Comparison of ENCODE assay signal across 8 mouse cellular contexts in the genomic region with DNA sequence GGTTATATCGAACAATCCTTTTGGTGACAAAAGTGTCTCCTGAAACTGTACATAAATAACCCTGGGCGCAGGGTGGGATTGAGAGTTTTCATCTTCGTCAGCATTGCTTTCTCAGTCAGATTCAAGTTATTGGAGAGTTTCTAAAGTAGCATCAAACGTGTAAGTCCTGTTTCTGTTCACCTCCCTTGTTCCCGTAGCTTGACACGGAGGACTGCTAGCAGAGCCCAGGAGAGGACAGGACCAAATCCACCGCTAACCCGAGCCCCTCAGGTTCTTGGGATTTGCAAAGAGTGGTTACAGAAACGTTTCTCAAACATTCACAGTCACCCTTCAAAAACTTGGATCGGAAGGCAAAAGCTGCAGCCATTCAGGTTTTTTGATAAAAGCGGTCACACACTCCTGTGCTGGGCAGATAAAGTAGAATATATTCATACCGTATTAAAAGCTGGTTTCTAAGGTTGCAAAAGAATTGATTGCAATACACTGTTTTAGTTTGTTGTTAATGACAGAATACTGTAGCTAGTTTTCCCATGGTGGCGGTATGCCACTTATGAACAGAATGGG. TPM values are rescaled to one million over a fixed set of nuclear protein-coding genes. Genes with fewer than 3 reads are reported as not detected.
DNase-seq lines count a peak whose midpoint lies in the region; ATAC-seq and TF ChIP-seq lines count a peak whose summit lies in the region.

No protein-coding gene starts in this region.

- H3K4me3 ChIP-seq in kidney, adult 2 months (ENCODE audit: insufficient read depth, low read depth, low read length) = peak overlapping the region; percentile 68
- peak overlapping the region; percentile 87 for H3K4me3 ChIP-seq in bone marrow, adult 2 months (replicated peaks; ENCODE audit: control insufficient read depth, low read depth, low read length)
- H3K4me3 ChIP-seq in hindbrain, embryonic 13.5 days = peak overlapping the region; percentile 99
- H3K4me3 ChIP-seq in midbrain, embryonic 13.5 days (replicated peaks) = peak overlapping the region; percentile 99

- no peak for ATAC-seq in hindbrain, embryonic 13.5 days (ENCODE audit: low FRiP score)
- no peak for ATAC-seq in midbrain, embryonic 13.5 days

- peaks cover 14% of the 10 kb centered on the region; the same call in 1 of the 2 replicates for H3K4me1 ChIP-seq in kidney, adult 2 months (ENCODE audit: control insufficient read depth, insufficient read depth, low read length)
- no peaks in the 10 kb centered on the region; the same call in 1 of the 2 replicates for H3K4me1 ChIP-seq in bone marrow, adult 2 months (ENCODE audit: control insufficient read depth, insufficient read depth, low read length)
- peaks cover 38% of the 10 kb centered on the region for H3K4me1 ChIP-seq in hindbrain, embryonic 13.5 days (replicated peaks)
- peaks cover 19% of the 10 kb centered on the region for H3K4me1 ChIP-seq in midbrain, embryonic 13.5 days (replicated peaks)

- DNase-seq in kidney, adult 2 months = no peak
- DNase-seq in kidney, adult 11 months = no peak
- DNase-seq in adipocyte (ENCODE audit: low spot score) = no peak
- no peak for DNase-seq in layer of hippocampus, postnatal 25 days (ENCODE audit: extremely low spot score in 1 of 2, low spot score in 1 of 2)
- DNase-seq in gastrocnemius, postnatal 4 days (ENCODE audit: low spot score in 2 of 2) = no peak

- WGBS in kidney, adult 2 months = 23% methylated on average over 13 of the region's 13 CpGs
- WGBS in bone marrow, adult 2 months = 23% methylated on average over 13 of the region's 13 CpGs
- 34% methylated on average over 13 of the region's 13 CpGs for WGBS in hindbrain, embryonic 13.5 days
- WGBS in midbrain, embryonic 13.5 days = 34% methylated on average over 13 of the region's 13 CpGs

- no peaks in the 10 kb centered on the region for H3K36me3 ChIP-seq in kidney, adult 2 months (ENCODE audit: control insufficient read depth, insufficient read depth, low read length)
- peaks cover 4% of the 10 kb centered on the region; the same call in 1 of the 2 replicates for H3K36me3 ChIP-seq in hindbrain, embryonic 13.5 days
- 0 out of 2 replicates have a peak, but pooled peaks cover 4% of the 10 kb centered on the region for H3K36me3 ChIP-seq in midbrain, embryonic 13.5 days

- no peaks in the 10 kb centered on the region for H3K9me3 ChIP-seq in hindbrain, embryonic 13.5 days
- H3K9me3 ChIP-seq in midbrain, embryonic 13.5 days = no peaks in the 10 kb centered on the region

- H3K27ac ChIP-seq in kidney, adult 2 months (ENCODE audit: insufficient read depth, low read depth, low read length) = peak overlapping the region; percentile 84
- peak overlapping the region; percentile 94 for H3K27ac ChIP-seq in bone marrow, adult 2 months (ENCODE audit: control insufficient read depth, insufficient read depth, low read depth, low read length, poor library complexity)
- H3K27ac ChIP-seq in hindbrain, embryonic 13.5 days = no peak overlapping the region
- H3K27ac ChIP-seq in midbrain, embryonic 13.5 days = no peak overlapping the region

- no peak for TF ChIP-seq POLR2A in kidney, adult 2 months (IDR thresholded peaks at IDR 0.05; ENCODE audit: low read depth, low read length)
- no peak for TF ChIP-seq POLR2A in bone marrow, adult 2 months (IDR thresholded peaks at IDR 0.05; ENCODE audit: borderline replicate concordance, control insufficient read depth, low read depth, low read length)

- no peak for TF ChIP-seq CTCF in kidney, adult 2 months (conservative IDR thresholded peaks at IDR 0.05; ENCODE audit: insufficient read depth, insufficient read length, low read depth, low read length)
- no peak for TF ChIP-seq CTCF in bone marrow, adult 2 months (IDR thresholded peaks at IDR 0.05; ENCODE audit: control insufficient read depth, insufficient read depth, low read length)

- peak overlapping the region; percentile 98 for H3K9ac ChIP-seq in hindbrain, embryonic 13.5 days
- H3K9ac ChIP-seq in midbrain, embryonic 13.5 days (replicated peaks) = peak overlapping the region; percentile 97

- H3K4me2 ChIP-seq in hindbrain, embryonic 13.5 days = peak overlapping the region; percentile 83
- peak overlapping the region; percentile 92 for H3K4me2 ChIP-seq in midbrain, embryonic 13.5 days (replicated peaks)

- no peaks in the 10 kb centered on the region for H3K27me3 ChIP-seq in kidney, adult 2 months (replicated peaks; ENCODE audit: control insufficient read depth, insufficient read depth, low read length)
- H3K27me3 ChIP-seq in hindbrain, embryonic 13.5 days = no peaks in the 10 kb centered on the region
- no peaks in the 10 kb centered on the region for H3K27me3 ChIP-seq in midbrain, embryonic 13.5 days

RNA-seq across cellular contexts. Expression of a gene that starts 1.0 kb away (rescaled TPM):
- polyA plus RNA-seq in kidney, adult 2 months (2012; rRNA removed) = 52.8 and 55.8 TPM in 2 replicates
- 48.7 and 55.8 TPM in 2 replicates for polyA plus RNA-seq in bone marrow, adult 2 months (2011; ENCODE audit: insufficient read depth, insufficient read length, low replicate concordance, missing spikeins)
- polyA plus RNA-seq in hindbrain, embryonic 13.5 days (2015; fragmentation: Nextera tagmentation; extraction: Ambion mirVana) = 150 and 153 TPM in 2 replicates
- 136 and 161 TPM in 2 replicates for polyA plus RNA-seq in midbrain, embryonic 13.5 days (2015; fragmentation: Nextera tagmentation; extraction: Ambion mirVana)
- 100 to 1,000 TPM; 174 TPM for total RNA-seq in layer of hippocampus, postnatal 25 days (2021)
- 10 to 100 TPM; 73.9 to 75.1 TPM for total RNA-seq in gastrocnemius, postnatal 4 days (2021)

RNA-seq across cellular contexts. Expression of a gene that starts 47.4 kb away (rescaled TPM):
- 190 and 218 TPM in 2 replicates for polyA plus RNA-seq in kidney, adult 2 months (2012; rRNA removed)
- 16.9 and 32.3 TPM in 2 replicates for polyA plus RNA-seq in bone marrow, adult 2 months (2011; ENCODE audit: insufficient read depth, insufficient read length, low replicate concordance, missing spikeins)
- polyA plus RNA-seq in hindbrain, embryonic 13.5 days (2015; fragmentation: Nextera tagmentation; extraction: Ambion mirVana) = 89.8 and 93.8 TPM in 2 replicates
- polyA plus RNA-seq in midbrain, embryonic 13.5 days (2015; fragmentation: Nextera tagmentation; extraction: Ambion mirVana) = 92.4 and 94.6 TPM in 2 replicates
- 10 to 100 TPM; 84.4 to 97.2 TPM for total RNA-seq in layer of hippocampus, postnatal 25 days (2021)
- total RNA-seq in gastrocnemius, postnatal 4 days (2021) = 10 to 100 TPM; 38.2 to 42.6 TPM

Comparison
In these comparisons a context has a peak if more than half of its experiments do, and no peak if none do; other contexts are left out.
1. H3K27ac ChIP-seq: peak in kidney, adult 2 months (single experiment) and bone marrow, adult 2 months (single experiment); none in hindbrain, embryonic 13.5 days (single experiment) and midbrain, embryonic 13.5 days (single experiment).
2. Peak in every context shown above with its lines, with median percentiles within 50 percentile points of each other: H3K4me3 ChIP-seq.